Mouse (Mus musculus) thymus, adult 2 months (tissue): ENCODE results near the gene Gltp.

Source experiments
- CTCF ChIP-seq: fragments of 200-500 bp; IDR thresholded peaks from 2 replicates; pipeline ENCODE4 v1.5.1; 2012; ENCODE audit warnings: mild to moderate bottlenecking, control low read depth, low read length, moderate library complexity, borderline replicate concordance; ENCODE audit not compliant: control insufficient read depth, poor library complexity, insufficient read depth; ENCODE audit errors: extremely low read depth
- POLR2A ChIP-seq: fragments of 200-500 bp; IDR thresholded peaks from 2 replicates; pipeline ENCODE4 v1.6.1; 2012; ENCODE audit warnings: mild to moderate bottlenecking, low read length, control low read depth, moderate library complexity; ENCODE audit not compliant: control insufficient read depth, poor library complexity, insufficient read depth; ENCODE audit errors: extremely low read depth

- TF ChIP-seq POLR2A (no peak), CTCF (no peak)
These were observed 16.2 kb downstream of the Gltp start for GRCm38 (mm10) chr5:114674594-114674993.
